Mouse (Mus musculus) kidney, postnatal 36 days (tissue): ENCODE results near the gene Dusp8.

Source experiments
- DNase-seq, 2 experiments: peaks; one replicate each; pipeline ENCODE4 v3.0.0; 2021 to 2022; ENCODE audit warnings: mixed read lengths in 2 of 2

Gene Dusp8

DNA sequence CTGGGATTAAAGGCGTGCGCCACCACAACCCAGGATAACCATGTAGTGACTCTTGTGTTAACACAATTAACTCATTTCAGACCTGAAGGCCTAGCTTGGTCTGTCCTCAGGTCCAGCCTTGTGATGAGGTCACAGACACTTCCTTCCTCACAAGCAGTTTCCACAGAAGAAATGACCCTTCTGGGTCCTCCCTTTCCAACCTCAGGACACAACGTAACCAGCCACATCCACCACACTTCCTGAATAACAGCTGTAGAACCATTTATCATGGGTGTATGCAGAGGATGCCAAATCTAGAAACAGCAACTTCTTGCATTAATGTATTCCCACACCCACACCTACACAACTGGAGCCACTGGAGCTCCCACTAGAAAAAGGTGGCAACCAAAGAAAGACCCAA is 54.9 kb downstream of the Dusp8 start:
- peak; percentile 23 to 71 for DNase-seq

GRCm38 (mm10) chr7:142037553-142038170 is 58.0 kb downstream of the Dusp8 start:
- DNase-seq = peak; percentile 67 to 79

DNA sequence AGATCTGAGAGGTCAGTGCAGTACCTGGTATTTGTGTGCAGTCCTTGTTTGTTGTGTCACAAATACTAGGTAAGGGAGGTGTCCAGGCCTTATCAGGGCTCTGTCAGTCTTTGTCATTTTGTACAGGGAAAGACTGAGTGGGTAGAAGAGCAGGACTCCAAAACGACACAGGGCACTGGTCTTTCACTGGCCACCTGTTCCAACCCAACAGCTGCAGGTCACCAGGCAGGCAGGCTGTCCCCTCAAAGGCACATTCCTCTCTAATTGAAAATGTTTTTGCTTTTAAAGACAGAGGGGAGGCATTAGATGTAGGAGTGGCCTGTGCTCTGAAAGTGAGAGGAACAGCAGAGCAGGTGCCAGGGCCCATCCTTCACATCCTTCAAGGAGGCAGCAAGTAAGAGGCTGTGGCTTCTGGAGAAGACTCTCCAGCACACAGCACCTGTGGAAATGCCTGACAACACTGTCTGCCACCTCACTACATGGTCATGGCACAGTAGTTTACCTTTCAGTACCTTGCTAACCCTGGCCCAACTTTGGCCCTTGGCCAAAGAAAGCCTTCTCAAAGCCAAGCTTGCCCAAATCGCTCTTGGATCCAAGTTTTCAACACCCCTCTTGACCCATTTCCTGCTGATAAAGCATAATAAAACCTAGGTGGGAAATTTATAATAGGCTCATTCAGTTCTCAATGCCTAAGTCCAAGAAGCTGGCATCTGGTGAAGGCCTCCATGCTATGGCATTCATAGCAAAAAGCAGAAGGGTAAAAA is 60.4 kb downstream of the Dusp8 start:
- DNase-seq = peak in 1 of 2 experiments; percentile 38

GRCm38 (mm10) chr7:142034198-142034597 is 61.4 kb downstream of the Dusp8 start:
- DNase-seq = peak; percentile 65 to 84

DNA sequence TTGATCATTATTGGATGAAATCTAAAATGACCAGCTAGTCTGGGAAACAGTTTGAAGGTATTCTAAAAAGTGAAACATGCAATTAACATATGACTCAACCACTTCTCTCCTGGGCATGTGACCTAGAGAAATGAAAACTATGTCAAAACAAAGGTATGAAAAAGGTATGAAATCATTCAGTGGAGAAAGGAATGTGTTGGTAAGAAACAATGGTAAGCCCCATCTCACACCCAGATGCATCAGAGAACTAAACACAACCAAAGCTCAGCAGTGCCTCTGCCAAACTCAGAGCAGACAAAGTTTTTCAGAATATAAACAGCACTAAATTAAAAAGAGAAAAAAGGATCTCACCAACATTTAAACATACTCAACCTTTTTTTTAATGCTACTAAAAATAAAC is 65.6 kb downstream of the Dusp8 start:
- no peak for DNase-seq
